Mouse (Mus musculus) brain, embryonic 14.5 days (tissue): ENCODE results near the gene Fndc1.

Experiments used
- CTCF ChIP-seq: fragments of 200-500 bp; IDR thresholded peaks from 2 replicates; pipeline ENCODE4 v1.5.1; 2012; ENCODE audit warnings: inconsistent platforms, mild to moderate bottlenecking, moderate library complexity, borderline replicate concordance; ENCODE audit not compliant: insufficient read depth, insufficient read length; ENCODE audit errors: extremely low read depth
- POLR2A ChIP-seq: fragments of 200-500 bp; IDR thresholded peaks from 2 replicates; pipeline ENCODE4 v1.6.1; 2012; ENCODE audit warnings: mild to moderate bottlenecking, inconsistent platforms, borderline replicate concordance; ENCODE audit not compliant: poor library complexity, insufficient read depth, insufficient read length, severe bottlenecking; ENCODE audit errors: extremely low read depth

- TF ChIP-seq CTCF, result no peak
- TF ChIP-seq POLR2A, result no peak
Measured at GRCm38 (mm10) chr17:7740988-7741387, 86.1 kb downstream of the Fndc1 start.
